Mouse (Mus musculus) bone marrow, adult 2 months (tissue): ENCODE data around the gene Mog.

Experiments
- CTCF ChIP-seq: fragments of 200-500 bp; IDR thresholded peaks from 2 replicates; pipeline ENCODE4 v1.5.1; 2011; ENCODE audit warnings: low read length, control low read depth; ENCODE audit not compliant: control insufficient read depth, insufficient read depth
- POLR2A ChIP-seq: fragments of 200-500 bp; IDR thresholded peaks from 2 replicates; pipeline ENCODE4 v1.6.1; 2011; ENCODE audit warnings: low read depth, mild to moderate bottlenecking, control low read depth, low read length, borderline replicate concordance; ENCODE audit not compliant: control insufficient read depth

- TF ChIP-seq CTCF (no peak), POLR2A (no peak)
Observed at GRCm38 (mm10) chr17:37063063-37063462, 39.9 kb upstream of the Mog start.
